Comparison of ENCODE assay signal across 11 mouse cellular contexts in the genomic region with DNA sequence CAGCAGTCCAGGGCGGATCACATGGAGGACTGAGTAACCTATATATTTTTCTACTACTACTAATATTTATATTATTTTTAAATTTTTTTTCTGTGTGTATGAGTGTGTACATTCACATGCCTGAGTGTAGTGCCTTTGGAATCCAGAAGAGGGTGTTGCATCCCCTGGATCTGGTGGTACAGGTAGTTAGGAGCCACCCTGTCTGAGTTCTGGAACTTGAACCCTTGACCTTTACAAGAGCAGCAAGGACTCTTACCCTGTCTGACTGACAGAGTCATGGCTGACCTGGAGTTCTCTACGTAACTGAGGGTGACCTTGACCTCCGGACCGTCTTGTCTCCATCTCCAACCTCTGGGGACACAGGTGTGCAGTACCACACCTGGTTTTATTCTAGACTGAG.
"Had no signal": no experiment of that assay in that cellular context is flagged by ENCODE, and none has a peak within 500 bp of the region (broad histone marks: within the 10 kb centered on the region; RNA-seq: fewer than 3 reads in every experiment).

No protein-coding gene starts in this region.

- H3K4me3 ChIP-seq: limb, embryonic 13.5 days; midbrain, embryonic 10.5 days; neural tube, embryonic 15.5 days had no signal

- H3K27me3 ChIP-seq: limb, embryonic 13.5 days; neural tube, embryonic 15.5 days had no signal

- H3K4me1 ChIP-seq: limb, embryonic 13.5 days; midbrain, embryonic 10.5 days had no signal

- DNase-seq: kidney, adult 8-10 months; kidney, postnatal 14 days; lung, adult 18-20 months; lung, postnatal 36 days; midbrain, embryonic 14.5 days; thymus, postnatal 14 days had no signal

- H3K4me2 ChIP-seq: limb, embryonic 13.5 days; neural tube, embryonic 15.5 days had no signal

- H3K9me3 ChIP-seq: midbrain, embryonic 10.5 days; neural tube, embryonic 15.5 days had no signal

- H3K27ac ChIP-seq: limb, embryonic 13.5 days; liver, embryonic 14.5 days; midbrain, embryonic 10.5 days; neural tube, embryonic 15.5 days; stomach, postnatal 0 days had no signal

- H3K9ac ChIP-seq: limb, embryonic 13.5 days; liver, embryonic 14.5 days; neural tube, embryonic 15.5 days had no signal
